Mouse (Mus musculus) forebrain, embryonic 13.5 days (tissue): ENCODE data around the gene Etv6. TPM values are rescaled to one million over a fixed set of nuclear protein-coding genes. Genes with fewer than 3 reads are reported as not detected.

Experiments used
- ATAC-seq: fragments of 200-750 bp; cut with Nextera tagmentation; 2 replicates; pipeline ENCODE4 v1.8.0; 2017
- H3K27ac ChIP-seq: fragments of 300-500 bp; sonication (generic); 2 replicates; pipeline ENCODE4 v1.5.1; 2015; ENCODE audit warnings: inconsistent platforms, mild to moderate bottlenecking, moderate library complexity
- H3K27me3 ChIP-seq: fragments of 300-500 bp; sonication (generic); 2 replicates; pipeline ENCODE4 v1.6.1; 2015; ENCODE audit warnings: mild to moderate bottlenecking, inconsistent platforms
- H3K36me3 ChIP-seq: fragments of 300-500 bp; sonication (generic); 2 replicates; pipeline ENCODE4 v1.6.1; 2015; ENCODE audit warnings: mild to moderate bottlenecking, inconsistent platforms; ENCODE audit not compliant: poor library complexity, severe bottlenecking
- H3K4me1 ChIP-seq: fragments of 300-500 bp; sonication (generic); 2 replicates; pipeline ENCODE4 v1.6.1; 2015; ENCODE audit warnings: inconsistent platforms
- H3K4me2 ChIP-seq: fragments of 300-500 bp; sonication (generic); 2 replicates; pipeline ENCODE4 v1.6.1; 2015; ENCODE audit warnings: inconsistent platforms, mild to moderate bottlenecking, moderate library complexity
- H3K4me3 ChIP-seq: fragments of 300-500 bp; sonication (generic); 2 replicates; pipeline ENCODE4 v1.5.1; 2015; ENCODE audit warnings: mild to moderate bottlenecking, inconsistent platforms
- H3K9ac ChIP-seq: fragments of 300-500 bp; sonication (generic); 2 replicates; pipeline ENCODE4 v1.6.1; 2015; ENCODE audit warnings: mild to moderate bottlenecking, inconsistent platforms
- H3K9me3 ChIP-seq: fragments of 300-500 bp; sonication (generic); replicated peaks from 2 replicates; pipeline ENCODE4 v1.6.1; 2016; ENCODE audit warnings: inconsistent platforms
- WGBS: fragments of 180-500 bp; shearing (Covaris S2); methylation state at CpG from one replicate; pipeline ENCODE4 v1.1.7; 2015; 5-methylcytosine and 5-hydroxymethylcytosine counted together
- polyA plus RNA-seq: library from polyadenylated mRNA; unstranded; fragments of >200 nt; fragmentation: Nextera tagmentation; extraction: Ambion mirVana; gene quantifications from 2 replicates; pipeline ENCODE4 v1.2.1, GENCODE M21; 2015

The Etv6 gene
- polyA plus RNA-seq, 1 experiment from 2014 or later = 7.2 TPM

DNA sequence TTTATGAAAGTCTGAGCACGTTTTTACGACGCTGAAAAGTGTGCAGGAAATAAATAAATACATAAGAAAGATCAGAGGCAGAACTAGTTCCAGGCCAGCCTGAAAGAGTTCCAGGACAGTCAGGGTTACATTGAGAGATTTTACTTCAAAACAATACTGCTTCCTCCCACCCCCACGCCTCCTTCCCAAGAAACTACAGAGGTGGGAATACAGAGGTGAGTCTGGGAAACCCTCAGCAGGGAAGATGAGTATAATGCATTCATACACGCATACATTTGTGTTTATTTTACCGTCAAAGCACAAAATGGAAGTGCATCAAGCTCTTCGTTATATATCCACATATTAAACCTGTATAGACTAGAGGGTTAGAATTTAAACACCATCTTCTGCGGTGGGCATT, 1.1 kb upstream of the Etv6 start:
- Histone ChIP-seq H3K4me3 (peak overlapping the region; percentile 77), H3K9me3 (no peaks in the 10 kb centered on the region), H3K9ac (peak overlapping the region; percentile 98), H3K36me3 (no peaks in the 10 kb centered on the region), H3K4me2 (peak overlapping the region; percentile 69), H3K27me3 (no peaks in the 10 kb centered on the region), H3K27ac (peak overlapping the region; percentile 100), H3K4me1 (peaks cover 38% of the 10 kb centered on the region)
- ATAC-seq = peak; percentile 13; the same call in 1 of the 2 replicates
- WGBS = 1% methylated on average over 8 of the region's 8 CpGs

DNA sequence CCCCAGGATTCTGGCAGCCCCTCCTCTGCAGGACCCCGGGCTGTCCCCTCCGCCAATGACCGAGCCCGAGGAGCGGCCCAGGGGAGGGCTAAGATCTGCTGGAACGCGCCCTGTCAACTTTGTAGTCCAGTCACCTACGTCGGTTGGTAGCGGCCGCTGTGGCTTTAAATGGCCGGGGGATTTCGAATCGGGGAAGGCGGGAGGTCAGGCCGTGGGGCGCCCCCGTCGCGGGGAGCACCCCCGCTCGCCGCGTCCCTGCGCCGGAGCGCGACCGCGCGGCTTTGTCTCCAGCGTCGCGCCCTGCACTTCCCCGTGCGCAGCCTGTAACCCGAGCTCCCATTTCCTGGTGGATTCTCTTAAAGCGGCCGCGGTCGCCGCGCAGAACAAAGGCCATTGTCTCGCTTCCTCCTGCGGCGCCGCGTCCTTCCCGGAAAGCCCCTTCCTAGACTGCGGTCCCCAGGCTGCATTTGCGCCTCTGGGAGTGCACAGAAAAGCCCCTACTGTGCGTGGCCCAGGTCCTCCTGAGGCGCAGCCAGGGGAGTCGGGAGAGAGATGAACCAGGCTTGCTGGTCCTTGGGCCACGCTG, 503 bp upstream of the Etv6 start:
- no peaks in the 10 kb centered on the region for H3K27me3 ChIP-seq
- H3K4me3 ChIP-seq = peak overlapping the region; percentile 77
- H3K4me1 ChIP-seq = peaks cover 40% of the 10 kb centered on the region
- peak overlapping the region; percentile 69 for H3K4me2 ChIP-seq
- H3K36me3 ChIP-seq = no peaks in the 10 kb centered on the region
- H3K27ac ChIP-seq = peak overlapping the region; percentile 100
- ATAC-seq = peak; percentile 94
- under 1% methylated on average over 55 of the region's 55 CpGs for WGBS
- no peaks in the 10 kb centered on the region for H3K9me3 ChIP-seq
- H3K9ac ChIP-seq = peak overlapping the region; percentile 98

DNA sequence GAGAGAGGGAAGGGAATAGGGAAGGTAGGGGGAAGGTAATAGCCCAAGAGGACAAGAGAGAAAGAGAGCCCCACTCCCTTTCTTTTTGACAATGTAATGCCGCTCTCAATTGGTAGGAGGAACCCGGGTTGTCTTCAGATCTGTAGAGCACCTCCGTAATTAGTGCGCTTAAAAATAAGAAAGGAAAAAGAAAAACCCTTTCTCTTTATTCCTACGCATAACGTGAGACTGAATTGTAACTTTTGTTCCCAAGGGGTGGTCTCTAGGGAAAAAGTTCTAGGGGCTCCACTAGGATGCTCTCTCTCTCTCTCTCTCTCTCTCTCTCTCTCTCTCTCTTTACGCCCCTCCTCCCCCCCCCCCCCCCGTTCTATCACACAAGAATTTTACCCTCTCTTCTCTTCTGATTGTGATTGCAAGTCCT, 1.0 kb downstream of the Etv6 start:
- Histone ChIP-seq H3K27ac (peak overlapping the region; percentile 100), H3K9ac (peak overlapping the region; percentile 98), H3K9me3 (no peaks in the 10 kb centered on the region), H3K36me3 (no peaks in the 10 kb centered on the region), H3K4me3 (peak overlapping the region; percentile 77), H3K4me2 (peak overlapping the region; percentile 69), H3K27me3 (no peaks in the 10 kb centered on the region), H3K4me1 (peaks cover 40% of the 10 kb centered on the region)
- WGBS = 0% methylated on average over 6 of the region's 8 CpGs
- no peak for ATAC-seq

DNA sequence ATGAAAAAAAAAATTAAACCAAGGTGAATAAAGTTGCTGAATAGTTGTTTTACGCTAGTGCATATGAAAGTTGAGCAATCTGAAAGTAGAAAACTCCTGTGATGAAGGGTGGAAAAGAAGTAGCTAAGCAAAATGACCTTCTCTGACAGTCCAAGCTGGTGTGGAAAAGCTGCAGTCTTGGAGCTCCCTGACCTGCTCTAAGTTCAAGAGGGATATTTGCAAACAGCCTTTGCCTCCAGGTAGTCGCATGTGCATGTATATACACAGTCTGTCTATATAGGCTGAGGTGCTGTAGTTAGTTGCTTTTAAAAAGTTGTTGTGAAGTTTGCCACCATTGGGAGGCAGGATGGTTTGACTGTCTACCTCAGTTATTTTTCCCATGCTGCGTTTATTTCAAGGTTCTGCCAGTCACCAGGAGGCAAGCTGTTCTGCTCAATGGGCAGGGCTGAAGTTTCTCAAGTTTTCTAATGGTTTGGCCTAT, 1.5 kb downstream of the Etv6 start:
- Histone ChIP-seq H3K27ac (no peak overlapping the region), H3K4me2 (peak overlapping the region; percentile 69), H3K36me3 (no peaks in the 10 kb centered on the region), H3K4me1 (peaks cover 44% of the 10 kb centered on the region), H3K9me3 (no peaks in the 10 kb centered on the region), H3K9ac (peak overlapping the region; percentile 98), H3K4me3 (peak overlapping the region; percentile 77), H3K27me3 (no peaks in the 10 kb centered on the region)
- no peak for ATAC-seq
- WGBS = 7% methylated on average over 3 of the region's 3 CpGs

DNA sequence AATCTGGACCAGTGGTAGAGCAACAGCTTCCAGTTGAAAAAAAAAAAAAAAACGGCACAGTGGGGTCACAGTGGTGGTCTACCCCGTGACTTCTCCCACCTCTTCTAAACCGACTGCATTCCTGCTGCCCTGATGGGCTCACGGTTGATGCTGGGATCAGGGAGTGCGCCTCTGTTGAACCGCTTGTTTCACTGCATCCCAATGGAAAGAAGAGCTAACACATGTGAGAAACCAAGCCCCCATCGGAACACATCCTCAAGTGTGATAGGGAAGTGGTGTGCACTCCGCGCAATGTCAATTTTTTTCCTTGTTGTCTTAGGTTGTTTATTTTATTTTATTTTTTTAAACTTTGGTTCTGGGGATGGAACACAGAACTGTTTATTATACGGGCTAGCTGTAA, 2.5 kb downstream of the Etv6 start:
- Histone ChIP-seq H3K27me3 (no peaks in the 10 kb centered on the region), H3K9ac (no peak overlapping the region), H3K4me1 (peaks cover 46% of the 10 kb centered on the region), H3K9me3 (no peaks in the 10 kb centered on the region), H3K36me3 (no peaks in the 10 kb centered on the region), H3K27ac (no peak overlapping the region), H3K4me2 (peak overlapping the region; percentile 69), H3K4me3 (peak overlapping the region; percentile 77)
- ATAC-seq = no peak
- WGBS = 33% methylated on average over 10 of the region's 10 CpGs

DNA sequence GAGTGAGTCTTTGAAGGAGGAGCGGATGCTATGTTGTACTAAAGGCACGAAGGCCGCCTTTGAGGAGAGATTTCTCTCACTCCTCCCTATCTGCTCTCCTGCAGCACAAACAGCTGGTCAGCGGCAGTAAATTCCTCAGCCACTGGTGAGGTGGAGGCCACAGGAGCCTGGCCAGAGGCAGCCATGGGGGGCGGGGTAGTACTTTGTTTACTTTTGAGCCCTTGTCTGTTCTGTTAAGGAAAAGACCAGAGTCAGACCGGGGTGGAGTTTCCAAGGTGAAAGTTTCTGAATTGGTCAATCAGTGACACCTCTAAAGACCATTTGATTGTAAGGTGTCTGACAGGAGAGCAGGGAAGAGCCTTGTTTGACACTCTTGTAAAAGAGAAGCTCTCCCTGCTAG, 3.4 kb downstream of the Etv6 start:
- Histone ChIP-seq H3K4me2 (peak overlapping the region; percentile 69; the same call in 1 of the 2 replicates), H3K9me3 (no peaks in the 10 kb centered on the region), H3K9ac (0 out of 2 replicates have a peak overlapping the region, but pooled peaks have one; percentile 40), H3K27me3 (no peaks in the 10 kb centered on the region), H3K36me3 (no peaks in the 10 kb centered on the region), H3K4me3 (no peak overlapping the region), H3K27ac (no peak overlapping the region), H3K4me1 (peaks cover 43% of the 10 kb centered on the region)
- ATAC-seq = no peak
- 30% methylated on average over 6 of the region's 6 CpGs for WGBS

DNA sequence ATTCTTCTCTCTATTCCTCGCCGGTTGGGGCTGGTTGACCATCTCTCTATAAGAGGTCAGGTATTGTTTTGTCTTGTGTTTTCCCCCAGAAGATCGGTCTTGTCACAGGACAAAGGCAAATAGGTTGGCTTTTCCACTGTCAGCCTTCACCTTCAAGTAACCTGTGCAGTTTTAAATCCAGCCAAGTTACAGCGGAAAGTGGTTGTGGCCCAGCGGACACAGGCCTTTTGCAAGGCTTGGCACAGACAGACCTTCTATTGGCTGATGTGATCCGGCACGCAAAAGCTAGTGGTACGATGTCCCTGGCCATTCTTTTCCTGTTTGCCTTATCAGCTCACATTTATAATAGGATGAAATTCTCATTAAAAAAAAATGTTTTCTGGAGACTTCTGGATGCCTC, 3.9 kb downstream of the Etv6 start:
- Histone ChIP-seq H3K4me3 (no peak overlapping the region), H3K36me3 (no peaks in the 10 kb centered on the region), H3K9me3 (no peaks in the 10 kb centered on the region), H3K9ac (no peak overlapping the region), H3K4me1 (peaks cover 42% of the 10 kb centered on the region), H3K27ac (no peak overlapping the region), H3K4me2 (0 out of 2 replicates have a peak overlapping the region, but pooled peaks have one; percentile 69), H3K27me3 (no peaks in the 10 kb centered on the region)
- no peak for ATAC-seq
- WGBS = 85% methylated on average over 8 of the region's 8 CpGs

DNA sequence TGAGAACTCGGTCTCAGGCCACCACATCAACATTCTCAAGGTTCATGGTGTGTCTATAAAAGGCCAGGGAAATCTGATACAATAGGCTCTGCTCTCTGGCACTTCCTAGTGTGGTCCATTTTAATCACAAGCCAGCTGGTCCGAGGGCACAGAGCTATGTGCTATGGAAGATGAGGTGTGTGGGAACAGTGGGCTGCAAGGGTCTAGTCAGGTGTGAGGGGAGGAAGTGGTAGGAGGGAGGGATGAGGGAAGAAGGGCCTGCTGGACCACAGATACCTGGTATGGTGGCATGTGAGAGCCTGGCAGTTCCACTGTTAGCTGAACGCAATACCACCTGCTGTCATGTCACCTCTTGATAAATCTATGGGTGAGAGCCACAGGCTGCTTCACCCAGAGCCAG, 4.8 kb downstream of the Etv6 start:
- Histone ChIP-seq H3K4me2 (no peak overlapping the region), H3K4me3 (no peak overlapping the region), H3K27me3 (no peaks in the 10 kb centered on the region), H3K4me1 (peaks cover 50% of the 10 kb centered on the region), H3K27ac (no peak overlapping the region), H3K9me3 (no peaks in the 10 kb centered on the region), H3K36me3 (no peaks in the 10 kb centered on the region), H3K9ac (no peak overlapping the region)
- no peak for ATAC-seq
- 78% methylated on average over 3 of the region's 3 CpGs for WGBS

DNA sequence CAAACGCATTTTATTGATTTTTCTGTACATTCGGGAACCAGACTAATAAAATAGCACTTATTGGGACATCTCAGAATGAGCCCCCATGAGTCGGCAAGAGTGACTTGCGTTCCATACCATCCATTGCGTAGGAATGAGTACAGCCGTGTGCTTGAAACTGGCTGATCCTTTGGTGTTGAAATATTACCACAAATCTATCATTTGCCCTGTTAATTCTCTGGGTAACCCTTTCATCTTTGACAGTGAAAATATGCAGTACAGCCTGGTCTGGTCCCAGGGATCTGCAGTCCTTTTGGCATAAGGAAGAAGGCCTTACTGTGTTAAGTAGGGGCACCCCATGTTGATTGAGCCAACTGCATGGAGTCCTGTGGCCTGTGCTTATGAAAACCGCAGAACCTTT, 5.8 kb downstream of the Etv6 start:
- peaks cover 57% of the 10 kb centered on the region for H3K4me1 ChIP-seq
- 87% methylated on average over 7 of the region's 7 CpGs for WGBS

DNA sequence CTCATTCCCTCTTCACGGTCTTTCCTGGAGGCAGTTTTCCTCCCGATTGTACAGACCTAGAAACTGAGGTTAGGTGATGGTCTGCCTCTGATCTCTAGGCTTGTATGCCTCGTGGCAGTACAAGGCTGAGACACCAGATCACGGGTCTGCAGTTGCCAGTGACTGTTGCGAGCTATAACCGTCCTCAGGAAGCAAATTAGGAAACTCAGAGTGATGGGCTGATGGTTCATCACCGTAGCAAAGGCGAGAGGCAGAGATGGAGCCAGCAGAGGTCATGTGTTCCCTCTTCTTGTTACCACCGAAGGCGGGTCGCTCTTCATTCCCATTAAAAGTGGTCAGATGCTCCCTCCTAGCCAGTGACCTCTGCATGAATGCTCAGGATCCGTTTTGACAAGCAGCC, 6.4 kb downstream of the Etv6 start:
- peaks cover 55% of the 10 kb centered on the region for H3K4me1 ChIP-seq
- H3K4me3 ChIP-seq = no peak overlapping the region
- H3K9me3 ChIP-seq = no peaks in the 10 kb centered on the region
- no peak for ATAC-seq
- no peak overlapping the region for H3K9ac ChIP-seq
- no peaks in the 10 kb centered on the region for H3K36me3 ChIP-seq
- no peak overlapping the region for H3K4me2 ChIP-seq
- no peak overlapping the region for H3K27ac ChIP-seq
- WGBS = 69% methylated on average over 12 of the region's 12 CpGs
- no peaks in the 10 kb centered on the region for H3K27me3 ChIP-seq

More for the DNA sequence above, 5.8 kb downstream of the Etv6 start:
- Histone ChIP-seq H3K4me3 (no peak overlapping the region), H3K9ac (no peak overlapping the region), H3K27me3 (no peaks in the 10 kb centered on the region), H3K36me3 (no peaks in the 10 kb centered on the region), H3K27ac (no peak overlapping the region), H3K9me3 (no peaks in the 10 kb centered on the region), H3K4me2 (no peak overlapping the region)
- no peak for ATAC-seq

DNA sequence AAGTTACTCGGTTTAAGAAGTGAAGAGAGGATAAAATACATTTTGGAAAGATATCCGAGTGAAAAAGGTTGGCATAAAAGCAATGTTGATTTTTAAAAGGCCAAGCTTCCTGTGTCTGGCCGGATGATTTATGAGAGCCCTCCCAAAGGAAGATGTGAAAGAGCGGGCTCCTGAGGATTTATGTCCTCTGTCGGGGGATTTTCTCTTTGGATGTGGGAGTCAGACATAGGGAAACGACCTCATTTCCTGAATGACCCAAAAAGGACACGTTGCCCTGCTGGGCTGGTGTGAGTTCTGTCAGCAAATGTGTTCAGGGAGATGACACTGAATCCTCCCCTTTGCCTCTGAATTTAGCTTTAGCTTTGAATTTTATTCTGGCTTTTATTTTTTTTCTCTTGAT, 8.0 kb downstream of the Etv6 start:
- WGBS = 74% methylated on average over 7 of the region's 7 CpGs
- H3K27ac ChIP-seq = no peak overlapping the region
- peaks cover 38% of the 10 kb centered on the region for H3K4me1 ChIP-seq
- no peak overlapping the region for H3K4me2 ChIP-seq
- H3K9ac ChIP-seq = no peak overlapping the region
- no peaks in the 10 kb centered on the region for H3K9me3 ChIP-seq
- ATAC-seq = no peak
- H3K4me3 ChIP-seq = no peak overlapping the region
- no peaks in the 10 kb centered on the region for H3K27me3 ChIP-seq
- no peaks in the 10 kb centered on the region for H3K36me3 ChIP-seq

DNA sequence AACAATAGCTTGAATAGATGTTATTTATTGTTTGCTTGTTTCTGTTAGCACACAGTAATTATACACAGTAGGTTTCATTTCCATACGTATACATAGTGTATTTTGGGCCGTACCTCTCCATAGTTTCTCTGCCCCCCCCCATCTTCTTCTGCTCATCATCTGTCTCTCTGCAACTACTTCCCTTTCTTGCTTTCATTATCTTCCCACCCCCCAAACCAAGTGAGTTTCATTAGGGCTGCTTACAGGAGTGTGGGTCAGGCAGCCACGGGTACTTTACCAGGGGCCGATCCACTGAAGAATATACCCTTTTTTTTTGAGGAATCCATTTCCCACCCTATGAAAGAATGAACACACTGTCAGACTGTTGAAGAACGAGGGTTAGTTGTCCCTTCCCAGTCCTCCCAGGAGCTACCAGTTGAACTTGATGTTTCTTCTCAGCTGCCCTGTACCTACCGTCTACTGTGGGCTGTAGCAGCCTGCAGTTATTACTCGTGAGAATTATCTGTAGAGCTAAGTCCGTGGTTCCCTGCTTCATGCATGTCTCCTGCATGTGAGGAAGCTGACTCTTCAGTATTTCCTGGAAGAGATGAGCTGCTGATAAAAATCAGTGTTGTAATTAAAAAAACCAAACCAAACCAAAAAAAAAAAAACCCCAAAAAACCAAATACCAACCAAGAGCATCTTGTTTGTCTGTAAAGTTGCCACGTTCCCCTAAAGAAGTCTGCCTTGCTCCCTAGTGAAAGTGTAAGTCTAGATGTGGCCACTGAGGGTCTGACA, 9.8 kb downstream of the Etv6 start:
- H3K9me3 ChIP-seq = no peaks in the 10 kb centered on the region
- no peak for ATAC-seq
- WGBS = 83% methylated on average over 9 of the region's 9 CpGs
- no peak overlapping the region for H3K4me3 ChIP-seq
- no peak overlapping the region for H3K27ac ChIP-seq
- no peaks in the 10 kb centered on the region for H3K36me3 ChIP-seq
- H3K27me3 ChIP-seq = no peaks in the 10 kb centered on the region
- H3K9ac ChIP-seq = no peak overlapping the region
- no peak overlapping the region for H3K4me2 ChIP-seq
- H3K4me1 ChIP-seq = peaks cover 30% of the 10 kb centered on the region
